Mouse (Mus musculus): Measurements from ENCODE around the gene Gm49711.

GRCm38 (mm10) chr16:92057456-92057851 is 662 bp upstream of the Gm49711 start:
- TF ChIP-seq CTCF (IDR thresholded peaks at IDR 0.05; ENCODE audit: low read depth): no peak
- no peak for TF ChIP-seq EP300 (optimal IDR thresholded peaks at IDR 0.05)
